Mouse (Mus musculus): ENCODE measurements around the gene Vwa3a. TPM values are rescaled to one million over a fixed set of nuclear protein-coding genes. Genes with fewer than 3 reads are reported as not detected.

Gene Vwa3a
- 0.54 and 1.0 TPM in 2 replicates for polyA plus RNA-seq (2014; fragmentation: Nextera tagmentation; extraction: Ambion mirVana)

GRCm38 (mm10) chr7:120739018-120739417 is at the start of gene Vwa3a:
Vwa3a (plus strand) TSS chr7:120739318.
- H3K9me3 ChIP-seq (ENCODE audit: control insufficient read depth, low read length), result no peaks in the 10 kb centered on the region
- no peak within 1 kb of the TSS for H3K4me3 ChIP-seq (ENCODE audit: low read depth, low read length)
- H3K36me3 ChIP-seq (ENCODE audit: control insufficient read depth, insufficient read depth, low read length), result no peaks in the 10 kb centered on the region
- H3K27me3 ChIP-seq (replicated peaks; ENCODE audit: control insufficient read depth, insufficient read depth, low read length), result no peaks in the 10 kb centered on the region
- H3K9ac ChIP-seq (ENCODE audit: low read depth, low read length), result no peak within 1 kb of the TSS
- H3K27ac ChIP-seq (replicated peaks; ENCODE audit: low read depth, low read length), result no peak within 1 kb of the TSS
- 77% methylated on average over 6 of the region's 6 CpGs for WGBS
- no peaks in the 10 kb centered on the region for H3K4me1 ChIP-seq (ENCODE audit: control insufficient read depth, insufficient read depth, low read length)
- ATAC-seq (ENCODE audit: low read depth) (no peak), DNase-seq (ENCODE audit: low spot score) (no peak)
- no peak within 1 kb of the TSS for H3K4me2 ChIP-seq (ENCODE audit: low read depth, low read length)

GRCm38 (mm10) chr7:120690634-120691033 is 48.5 kb upstream of the Vwa3a start:
- 64% methylated on average over 4 of the region's 4 CpGs for WGBS
- no peaks in the 10 kb centered on the region for H3K9me3 ChIP-seq (ENCODE audit: control insufficient read depth, low read length)

GRCm38 (mm10) chr7:120693831-120694375 is 45.2 kb upstream of the Vwa3a start:
- peaks cover 13% of the 10 kb centered on the region for H3K36me3 ChIP-seq (ENCODE audit: control insufficient read depth, insufficient read depth, low read length)
- DNase-seq (ENCODE audit: low spot score) (no peak), ATAC-seq (ENCODE audit: low read depth) (no peak)
- WGBS, result 94% methylated on average over 5 of the region's 5 CpGs
- H3K27ac ChIP-seq (replicated peaks; ENCODE audit: low read depth, low read length), result no peak overlapping the region
- no peaks in the 10 kb centered on the region for H3K4me1 ChIP-seq (ENCODE audit: control insufficient read depth, insufficient read depth, low read length)
- H3K4me3 ChIP-seq (ENCODE audit: low read depth, low read length), result no peak overlapping the region
- H3K9me3 ChIP-seq (ENCODE audit: control insufficient read depth, low read length), result no peaks in the 10 kb centered on the region
- H3K9ac ChIP-seq (ENCODE audit: low read depth, low read length), result no peak overlapping the region
- H3K4me2 ChIP-seq (ENCODE audit: low read depth, low read length), result no peak overlapping the region
- no peaks in the 10 kb centered on the region for H3K27me3 ChIP-seq (replicated peaks; ENCODE audit: control insufficient read depth, insufficient read depth, low read length)

More at GRCm38 (mm10) chr7:120690634-120691033, 48.5 kb upstream of the Vwa3a start:
- Histone ChIP-seq H3K27ac (replicated peaks; ENCODE audit: low read depth, low read length) (no peak overlapping the region), H3K4me2 (ENCODE audit: low read depth, low read length) (no peak overlapping the region), H3K27me3 (replicated peaks; ENCODE audit: control insufficient read depth, insufficient read depth, low read length) (no peaks in the 10 kb centered on the region), H3K9ac (ENCODE audit: low read depth, low read length) (no peak overlapping the region), H3K4me3 (ENCODE audit: low read depth, low read length) (no peak overlapping the region), H3K36me3 (ENCODE audit: control insufficient read depth, insufficient read depth, low read length) (peaks cover 13% of the 10 kb centered on the region), H3K4me1 (ENCODE audit: control insufficient read depth, insufficient read depth, low read length) (no peaks in the 10 kb centered on the region)
- ATAC-seq (ENCODE audit: low read depth), result no peak
- no peak for DNase-seq (ENCODE audit: low spot score)

- ATAC-seq (ENCODE audit: low read depth) (no peak), DNase-seq (ENCODE audit: low spot score) (no peak)
- Histone ChIP-seq H3K9me3 (ENCODE audit: control insufficient read depth, low read length) (no peaks in the 10 kb centered on the region), H3K4me1 (ENCODE audit: control insufficient read depth, insufficient read depth, low read length) (no peaks in the 10 kb centered on the region), H3K36me3 (ENCODE audit: control insufficient read depth, insufficient read depth, low read length) (peaks cover 13% of the 10 kb centered on the region), H3K27me3 (replicated peaks; ENCODE audit: control insufficient read depth, insufficient read depth, low read length) (no peaks in the 10 kb centered on the region), H3K27ac (replicated peaks; ENCODE audit: low read depth, low read length) (no peak overlapping the region), H3K4me3 (ENCODE audit: low read depth, low read length) (no peak overlapping the region), H3K9ac (ENCODE audit: low read depth, low read length) (no peak overlapping the region), H3K4me2 (ENCODE audit: low read depth, low read length) (no peak overlapping the region)
- WGBS, result 44% methylated on average over 6 of the region's 6 CpGs
Observed at GRCm38 (mm10) chr7:120695196-120695595, 43.9 kb upstream of the Vwa3a start.

GRCm38 (mm10) chr7:120695641-120696040 is 43.5 kb upstream of the Vwa3a start:
- H3K4me2 ChIP-seq (ENCODE audit: low read depth, low read length), result no peak overlapping the region
- H3K36me3 ChIP-seq (ENCODE audit: control insufficient read depth, insufficient read depth, low read length), result peaks cover 12% of the 10 kb centered on the region; the same call in 1 of the 2 replicates
- no peak overlapping the region for H3K27ac ChIP-seq (replicated peaks; ENCODE audit: low read depth, low read length)
- DNase-seq (ENCODE audit: low spot score) (no peak), ATAC-seq (ENCODE audit: low read depth) (no peak)
- no peaks in the 10 kb centered on the region for H3K9me3 ChIP-seq (ENCODE audit: control insufficient read depth, low read length)
- H3K27me3 ChIP-seq (replicated peaks; ENCODE audit: control insufficient read depth, insufficient read depth, low read length), result no peaks in the 10 kb centered on the region
- H3K9ac ChIP-seq (ENCODE audit: low read depth, low read length), result no peak overlapping the region
- 88% methylated on average over 1 of the region's 1 CpGs for WGBS
- H3K4me1 ChIP-seq (ENCODE audit: control insufficient read depth, insufficient read depth, low read length), result no peaks in the 10 kb centered on the region
- H3K4me3 ChIP-seq (ENCODE audit: low read depth, low read length), result no peak overlapping the region

GRCm38 (mm10) chr7:120696331-120696730 is 42.8 kb upstream of the Vwa3a start:
- no peaks in the 10 kb centered on the region for H3K4me1 ChIP-seq (ENCODE audit: control insufficient read depth, insufficient read depth, low read length)
- no peak overlapping the region for H3K4me2 ChIP-seq (ENCODE audit: low read depth, low read length)
- no peak for DNase-seq (ENCODE audit: low spot score)
- H3K36me3 ChIP-seq (ENCODE audit: control insufficient read depth, insufficient read depth, low read length), result 0 out of 2 replicates have a peak, but pooled peaks cover 6% of the 10 kb centered on the region
- H3K9ac ChIP-seq (ENCODE audit: low read depth, low read length), result no peak overlapping the region
- H3K9me3 ChIP-seq (ENCODE audit: control insufficient read depth, low read length), result no peaks in the 10 kb centered on the region
- no peak overlapping the region for H3K4me3 ChIP-seq (ENCODE audit: low read depth, low read length)
- no peak overlapping the region for H3K27ac ChIP-seq (replicated peaks; ENCODE audit: low read depth, low read length)
- 84% methylated on average over 2 of the region's 2 CpGs for WGBS
- no peaks in the 10 kb centered on the region for H3K27me3 ChIP-seq (replicated peaks; ENCODE audit: control insufficient read depth, insufficient read depth, low read length)
- no peak for ATAC-seq (ENCODE audit: low read depth)

GRCm38 (mm10) chr7:120699586-120699985 is 39.5 kb upstream of the Vwa3a start:
- Histone ChIP-seq H3K27ac (replicated peaks; ENCODE audit: low read depth, low read length) (no peak overlapping the region), H3K36me3 (ENCODE audit: control insufficient read depth, insufficient read depth, low read length) (no peaks in the 10 kb centered on the region), H3K27me3 (replicated peaks; ENCODE audit: control insufficient read depth, insufficient read depth, low read length) (no peaks in the 10 kb centered on the region), H3K4me3 (ENCODE audit: low read depth, low read length) (no peak overlapping the region), H3K9ac (ENCODE audit: low read depth, low read length) (no peak overlapping the region), H3K4me1 (ENCODE audit: control insufficient read depth, insufficient read depth, low read length) (no peaks in the 10 kb centered on the region), H3K9me3 (ENCODE audit: control insufficient read depth, low read length) (no peaks in the 10 kb centered on the region), H3K4me2 (ENCODE audit: low read depth, low read length) (no peak overlapping the region)
- ATAC-seq (ENCODE audit: low read depth), result no peak
- 90% methylated on average over 6 of the region's 6 CpGs for WGBS
- DNase-seq (ENCODE audit: low spot score), result no peak

- no peak overlapping the region for H3K4me3 ChIP-seq (ENCODE audit: low read depth, low read length)
Observed at GRCm38 (mm10) chr7:120703888-120704287, 35.2 kb upstream of the Vwa3a start.

GRCm38 (mm10) chr7:120712071-120712470 is 27.0 kb upstream of the Vwa3a start:
- Histone ChIP-seq H3K4me2 (ENCODE audit: low read depth, low read length) (no peak overlapping the region), H3K9me3 (ENCODE audit: control insufficient read depth, low read length) (no peaks in the 10 kb centered on the region), H3K36me3 (ENCODE audit: control insufficient read depth, insufficient read depth, low read length) (no peaks in the 10 kb centered on the region), H3K4me1 (ENCODE audit: control insufficient read depth, insufficient read depth, low read length) (no peaks in the 10 kb centered on the region), H3K4me3 (ENCODE audit: low read depth, low read length) (no peak overlapping the region), H3K9ac (ENCODE audit: low read depth, low read length) (no peak overlapping the region), H3K27me3 (replicated peaks; ENCODE audit: control insufficient read depth, insufficient read depth, low read length) (no peaks in the 10 kb centered on the region), H3K27ac (replicated peaks; ENCODE audit: low read depth, low read length) (no peak overlapping the region)
- DNase-seq (ENCODE audit: low spot score) (no peak), ATAC-seq (ENCODE audit: low read depth) (no peak)
- whole genome bisulfite sequencing, result 96% methylated on average over 2 of the region's 2 CpGs

More at GRCm38 (mm10) chr7:120703888-120704287, 35.2 kb upstream of the Vwa3a start:
- Histone ChIP-seq H3K4me2 (ENCODE audit: low read depth, low read length) (no peak overlapping the region), H3K27me3 (replicated peaks; ENCODE audit: control insufficient read depth, insufficient read depth, low read length) (no peaks in the 10 kb centered on the region), H3K9ac (ENCODE audit: low read depth, low read length) (no peak overlapping the region), H3K27ac (replicated peaks; ENCODE audit: low read depth, low read length) (no peak overlapping the region), H3K4me1 (ENCODE audit: control insufficient read depth, insufficient read depth, low read length) (no peaks in the 10 kb centered on the region), H3K9me3 (ENCODE audit: control insufficient read depth, low read length) (no peaks in the 10 kb centered on the region), H3K36me3 (ENCODE audit: control insufficient read depth, insufficient read depth, low read length) (no peaks in the 10 kb centered on the region)
- WGBS, result 73% methylated on average over 3 of the region's 3 CpGs
- no peak for DNase-seq (ENCODE audit: low spot score)
- ATAC-seq (ENCODE audit: low read depth), result no peak
